Mouse (Mus musculus): Measurements from ENCODE around the gene Lrrc36.

DNA sequence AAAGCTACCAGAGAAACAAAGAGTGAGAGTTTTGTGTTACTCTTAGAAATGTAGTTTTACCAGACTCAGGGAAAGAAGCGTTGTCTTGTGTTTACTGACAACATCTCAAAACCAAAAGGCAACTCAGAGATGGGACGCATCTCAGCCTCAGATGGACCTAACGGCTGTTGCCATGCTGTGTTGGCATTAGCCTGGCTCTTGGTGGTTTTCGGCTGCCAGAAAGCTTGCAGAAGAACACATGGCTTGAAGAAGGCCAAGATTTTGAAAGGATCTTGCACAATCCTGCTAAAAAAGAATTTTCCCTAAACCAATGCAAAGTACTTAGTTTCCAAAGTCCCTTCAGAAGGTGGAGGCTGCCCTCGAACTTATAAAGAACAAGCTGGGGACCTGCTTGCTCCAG is 29.3 kb downstream of the Lrrc36 start:
- no peak for TF ChIP-seq CTCF (IDR thresholded peaks at IDR 0.05; ENCODE audit: insufficient read depth, low read length)
- no peak for TF ChIP-seq POLR2A (IDR thresholded peaks at IDR 0.05; ENCODE audit: borderline replicate concordance, extremely low read depth, low read depth, low read length)

Data from lung, adult 2 months (tissue).